Mouse (Mus musculus): ENCODE results near the gene Smpd2.

Gene Smpd2

DNA sequence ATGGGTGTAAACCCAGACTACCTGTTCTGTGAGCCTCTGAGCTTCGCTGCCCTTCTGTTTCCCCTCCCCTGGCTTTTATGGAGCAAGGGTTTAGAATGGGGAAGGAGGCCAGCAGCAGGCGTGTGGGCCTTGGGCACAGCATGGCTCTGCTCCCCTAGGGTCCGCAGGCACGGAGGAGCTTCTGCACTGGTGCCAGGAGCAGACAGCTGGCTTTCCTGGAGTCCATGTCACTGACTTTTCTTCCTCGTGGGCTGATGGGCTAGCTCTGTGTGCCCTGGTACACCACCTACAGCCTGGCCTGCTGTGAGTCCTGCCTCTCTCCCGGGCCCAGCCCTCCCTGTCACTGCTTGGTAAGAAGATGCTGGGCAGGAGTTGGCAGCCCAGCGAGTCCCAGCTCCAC, 7.7 kb downstream of the Smpd2 start:
- Histone ChIP-seq H3K9me3 (ENCODE audit: low read length) (no peaks in the 10 kb centered on the region), H3K27me3 (ENCODE audit: insufficient read depth, low read length) (no peaks in the 10 kb centered on the region), H3K4me1 (replicated peaks; ENCODE audit: low read depth, low read length) (peaks cover 62% of the 10 kb centered on the region), H3K36me3 (ENCODE audit: insufficient read depth, low read length) (peaks cover 91% of the 10 kb centered on the region), H3K4me3 (replicated peaks; ENCODE audit: low read length) (no peak overlapping the region)
- TF ChIP-seq NANOG (IDR thresholded peaks at IDR 0.05; ENCODE audit: borderline replicate concordance, low read length): no peak
- no peak for TF ChIP-seq POU5F1 (IDR thresholded peaks at IDR 0.05; ENCODE audit: borderline replicate concordance, low read length)
- TF ChIP-seq CTCF (conservative IDR thresholded peaks at IDR 0.05; ENCODE audit: low read length): no peak

- H3K9me3 ChIP-seq (ENCODE audit: low read length): no peaks in the 10 kb centered on the region
- TF ChIP-seq POU5F1 (IDR thresholded peaks at IDR 0.05; ENCODE audit: borderline replicate concordance, low read length): no peak
- TF ChIP-seq NANOG (IDR thresholded peaks at IDR 0.05; ENCODE audit: borderline replicate concordance, low read length): no peak
- no peak for TF ChIP-seq CTCF (conservative IDR thresholded peaks at IDR 0.05; ENCODE audit: low read length)
- peaks cover 62% of the 10 kb centered on the region for H3K4me1 ChIP-seq (replicated peaks; ENCODE audit: low read depth, low read length)
- peaks cover 79% of the 10 kb centered on the region for H3K36me3 ChIP-seq (ENCODE audit: insufficient read depth, low read length)
- peak overlapping the region; percentile 71 for H3K4me3 ChIP-seq (replicated peaks; ENCODE audit: low read length)
- no peaks in the 10 kb centered on the region for H3K27me3 ChIP-seq (ENCODE audit: insufficient read depth, low read length)
Measured at GRCm38 (mm10) chr10:41480938-41481880, 9.0 kb downstream of the Smpd2 start.

- peaks cover 71% of the 10 kb centered on the region for H3K4me1 ChIP-seq (replicated peaks; ENCODE audit: low read depth, low read length)
- no peaks in the 10 kb centered on the region for H3K27me3 ChIP-seq (ENCODE audit: insufficient read depth, low read length)
- peaks cover 66% of the 10 kb centered on the region for H3K36me3 ChIP-seq (ENCODE audit: insufficient read depth, low read length)
Measured at GRCm38 (mm10) chr10:41479961-41480360, 10.2 kb downstream of the Smpd2 start.

DNA sequence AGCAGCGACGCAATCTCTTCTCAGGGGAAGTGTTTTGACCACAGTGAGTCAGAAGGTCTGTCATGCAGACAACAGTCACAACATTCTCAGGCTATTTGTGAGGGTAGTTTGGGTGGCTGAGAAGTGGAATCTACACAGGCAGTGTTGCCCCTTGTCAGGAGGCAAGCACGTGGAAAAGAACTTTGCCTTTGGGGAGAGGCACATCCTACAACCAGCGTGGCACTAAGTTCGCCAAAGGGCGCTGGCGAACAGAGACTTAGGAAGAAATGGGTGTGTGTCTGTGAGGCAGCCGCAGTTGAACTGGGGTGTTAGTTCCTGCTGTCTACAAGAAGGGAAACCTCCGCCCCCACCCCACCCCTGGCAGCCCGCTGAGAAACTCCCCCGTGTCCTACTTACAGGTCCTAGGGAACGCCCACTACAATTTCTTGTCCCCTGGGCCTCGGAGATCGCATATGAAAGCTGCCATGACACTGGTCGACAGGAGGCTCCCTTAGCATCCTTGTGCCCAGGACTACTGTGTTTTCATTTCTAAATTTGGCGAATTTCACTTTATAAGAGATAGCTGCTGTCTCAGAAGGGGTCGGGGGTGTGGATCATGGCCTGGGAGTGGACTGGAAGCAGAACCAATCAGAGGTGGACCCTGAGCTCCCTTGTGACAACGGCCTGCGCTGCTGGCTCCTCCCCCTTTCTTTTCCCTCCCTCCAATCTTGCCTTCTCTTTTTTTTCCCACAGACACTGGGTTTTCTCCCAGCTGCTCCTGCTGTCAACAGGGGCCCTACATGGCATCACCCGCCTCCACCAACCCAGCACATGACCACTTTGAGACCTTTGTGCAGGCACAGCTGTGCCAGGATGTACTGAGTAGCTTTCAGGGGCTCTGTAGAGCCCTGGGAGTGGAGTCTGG, 12.6 kb downstream of the Smpd2 start:
- TF ChIP-seq CTCF (conservative IDR thresholded peaks at IDR 0.05; ENCODE audit: low read length) (no peak), POU5F1 (IDR thresholded peaks at IDR 0.05; ENCODE audit: borderline replicate concordance, low read length) (no peak), NANOG (IDR thresholded peaks at IDR 0.05; ENCODE audit: borderline replicate concordance, low read length) (no peak)
- Histone ChIP-seq H3K9me3 (ENCODE audit: low read length) (no peaks in the 10 kb centered on the region), H3K27me3 (ENCODE audit: insufficient read depth, low read length) (no peaks in the 10 kb centered on the region), H3K4me1 (replicated peaks; ENCODE audit: low read depth, low read length) (peaks cover 94% of the 10 kb centered on the region), H3K4me3 (replicated peaks; ENCODE audit: low read length) (peak overlapping the region; percentile 87), H3K36me3 (ENCODE audit: insufficient read depth, low read length) (peaks cover 42% of the 10 kb centered on the region)

More at GRCm38 (mm10) chr10:41479961-41480360, 10.2 kb downstream of the Smpd2 start:
- no peaks in the 10 kb centered on the region for H3K9me3 ChIP-seq (ENCODE audit: low read length)
- no peak overlapping the region for H3K4me3 ChIP-seq (replicated peaks; ENCODE audit: low read length)
- TF ChIP-seq NANOG (IDR thresholded peaks at IDR 0.05; ENCODE audit: borderline replicate concordance, low read length) (no peak), CTCF (conservative IDR thresholded peaks at IDR 0.05; ENCODE audit: low read length) (no peak), POU5F1 (IDR thresholded peaks at IDR 0.05; ENCODE audit: borderline replicate concordance, low read length) (no peak)

- TF ChIP-seq CTCF (conservative IDR thresholded peaks at IDR 0.05; ENCODE audit: low read length) (no peak), NANOG (IDR thresholded peaks at IDR 0.05; ENCODE audit: borderline replicate concordance, low read length) (no peak), POU5F1 (IDR thresholded peaks at IDR 0.05; ENCODE audit: borderline replicate concordance, low read length) (no peak)
- Histone ChIP-seq H3K9me3 (ENCODE audit: low read length) (no peaks in the 10 kb centered on the region), H3K27me3 (ENCODE audit: insufficient read depth, low read length) (no peaks in the 10 kb centered on the region), H3K4me1 (replicated peaks; ENCODE audit: low read depth, low read length) (peaks cover 94% of the 10 kb centered on the region), H3K36me3 (ENCODE audit: insufficient read depth, low read length) (peaks cover 36% of the 10 kb centered on the region), H3K4me3 (replicated peaks; ENCODE audit: low read length) (peak overlapping the region; percentile 87)
Measured at GRCm38 (mm10) chr10:41477018-41477277, 13.2 kb downstream of the Smpd2 start.

DNA sequence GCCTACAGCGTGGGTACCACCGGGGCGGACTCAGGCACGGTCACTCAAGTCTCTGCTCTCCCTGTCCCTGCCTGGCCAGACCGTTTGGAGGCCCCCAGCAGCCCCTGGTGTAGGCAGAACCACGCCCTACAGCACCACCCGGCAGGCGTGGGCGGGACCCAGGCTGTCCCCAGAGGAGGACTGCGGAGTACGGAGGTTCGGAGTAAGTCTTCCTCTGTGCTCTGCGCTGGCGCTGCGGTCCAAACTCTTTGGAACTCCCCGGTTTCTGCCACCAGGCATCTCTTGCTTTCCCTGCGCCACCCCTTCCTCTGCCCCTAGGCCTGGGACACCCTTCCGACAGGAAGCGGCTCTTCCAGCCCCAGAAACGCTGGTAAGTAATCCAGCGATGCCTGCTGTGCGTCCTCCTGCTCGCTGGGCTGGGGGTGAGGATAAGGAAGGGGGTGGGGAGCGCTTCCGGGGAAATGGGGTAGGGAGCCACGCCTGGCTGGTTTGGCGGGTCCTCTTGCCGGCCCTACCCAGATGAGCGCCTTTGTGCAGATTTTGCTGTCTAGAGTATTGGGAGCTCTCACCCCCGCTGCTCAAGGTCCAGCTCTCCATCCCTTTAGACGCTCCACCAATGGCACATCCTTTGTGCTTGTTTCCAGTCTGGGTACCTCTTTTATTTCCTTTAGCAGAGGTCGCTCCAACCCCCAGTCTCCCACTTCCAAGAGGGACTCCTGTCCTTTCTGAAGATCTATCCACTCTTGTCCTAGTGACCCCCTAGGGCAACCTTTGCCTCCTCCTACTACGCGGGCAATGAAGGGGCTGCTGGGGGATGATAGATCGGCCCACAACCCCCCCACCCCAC, 13.8 kb downstream of the Smpd2 start, which contains the start of gene Mical1:
TSS of gene Mical1 (plus strand) at position 144 of the 847 bp plus-strand sequence.
- Histone ChIP-seq H3K4me3 (replicated peaks; ENCODE audit: low read length) (peak within 1 kb of the TSS; percentile 87), H3K27me3 (ENCODE audit: insufficient read depth, low read length) (no peaks in the 10 kb centered on the region), H3K9me3 (ENCODE audit: low read length) (no peaks in the 10 kb centered on the region), H3K36me3 (ENCODE audit: insufficient read depth, low read length) (peaks cover 31% of the 10 kb centered on the region), H3K4me1 (replicated peaks; ENCODE audit: low read depth, low read length) (peaks cover 93% of the 10 kb centered on the region)
- TF ChIP-seq NANOG (IDR thresholded peaks at IDR 0.05; ENCODE audit: borderline replicate concordance, low read length) (no peak), CTCF (conservative IDR thresholded peaks at IDR 0.05; ENCODE audit: low read length) (no peak), POU5F1 (IDR thresholded peaks at IDR 0.05; ENCODE audit: borderline replicate concordance, low read length) (no peak)

- Histone ChIP-seq H3K36me3 (ENCODE audit: insufficient read depth, low read length) (peaks cover 22% of the 10 kb centered on the region), H3K4me1 (replicated peaks; ENCODE audit: low read depth, low read length) (peaks cover 93% of the 10 kb centered on the region), H3K27me3 (ENCODE audit: insufficient read depth, low read length) (no peaks in the 10 kb centered on the region), H3K9me3 (ENCODE audit: low read length) (no peaks in the 10 kb centered on the region), H3K4me3 (replicated peaks; ENCODE audit: low read length) (peak overlapping the region; percentile 87; the same call in 1 of the 2 replicates)
- no peak for TF ChIP-seq CTCF (conservative IDR thresholded peaks at IDR 0.05; ENCODE audit: low read length)
- no peak for TF ChIP-seq POU5F1 (IDR thresholded peaks at IDR 0.05; ENCODE audit: borderline replicate concordance, low read length)
- TF ChIP-seq NANOG (IDR thresholded peaks at IDR 0.05; ENCODE audit: borderline replicate concordance, low read length): no peak
Measured at GRCm38 (mm10) chr10:41474981-41475391, 15.2 kb downstream of the Smpd2 start.
